Mouse (Mus musculus): ENCODE results near the gene Slc6a13. TPM values are rescaled to one million over a fixed set of nuclear protein-coding genes. Genes with fewer than 3 reads are reported as not detected.

Slc6a13 gene
- total RNA-seq, 1 experiment, result 1.7 TPM

- Histone ChIP-seq H3K9ac (ENCODE audit: insufficient read depth, low read depth, low read length, poor library complexity, severe bottlenecking) (no peak overlapping the region), H3K36me3 (ENCODE audit: control insufficient read depth, insufficient read depth, low read length, poor library complexity, severe bottlenecking) (no peaks in the 10 kb centered on the region), H3K4me1 (ENCODE audit: control insufficient read depth in 2 of 2, insufficient read depth in 2 of 2, low read length in 2 of 2, poor library complexity in 1 of 2) (no peaks in the 10 kb centered on the region), H3K27ac (ENCODE audit: insufficient read depth, low read depth, low read length, poor library complexity, severe bottlenecking) (no peak overlapping the region), H3K4me3 (ENCODE audit: insufficient read depth in 1 of 2, low read depth in 1 of 2, low read length in 2 of 2, poor library complexity in 1 of 2, severe bottlenecking in 1 of 2) (no peak overlapping the region), H3K9me3 (ENCODE audit: control insufficient read depth, insufficient read depth, low read depth, low read length) (no peaks in the 10 kb centered on the region)
- no peak for TF ChIP-seq CHD2 (IDR thresholded peaks at IDR 0.05; ENCODE audit: low read depth, low read length)
- no peak for TF ChIP-seq ZNF384 (IDR thresholded peaks at IDR 0.05; ENCODE audit: low read depth, low read length)
- no peak for TF ChIP-seq MAFK (IDR thresholded peaks at IDR 0.05; ENCODE audit: insufficient read depth, low read depth, low read length)
- no peak for TF ChIP-seq ZC3H11A (IDR thresholded peaks at IDR 0.05; ENCODE audit: borderline replicate concordance, low read depth, low read length)
- no peak for TF ChIP-seq HCFC1 (IDR thresholded peaks at IDR 0.05; ENCODE audit: borderline replicate concordance, insufficient read depth, low read length)
- in situ Hi-C loops (cut with MboI; ENCODE audit: low sequenced_read_pairs in 2 of 2, unreplicated experiment in 2 of 2), result loop anchor here in 1 of 2 experiments (10.0 to 25.0 kb wide), 2 partner anchors 101 to 274 kb away; no protein-coding TSS in a partner anchor
- no peak for DNase-seq (ENCODE audit: low read depth, low spot score)
Measured at GRCm38 (mm10) chr6:121261233-121261632, 38.8 kb upstream of the Slc6a13 start.

GRCm38 (mm10) chr6:121262004-121262403 is 38.0 kb upstream of the Slc6a13 start:
- Histone ChIP-seq H3K9me3 (ENCODE audit: control insufficient read depth, insufficient read depth, low read depth, low read length) (no peaks in the 10 kb centered on the region), H3K9ac (ENCODE audit: insufficient read depth, low read depth, low read length, poor library complexity, severe bottlenecking) (no peak overlapping the region), H3K4me3 (ENCODE audit: insufficient read depth in 1 of 2, low read depth in 1 of 2, low read length in 2 of 2, poor library complexity in 1 of 2, severe bottlenecking in 1 of 2) (no peak overlapping the region), H3K27ac (ENCODE audit: insufficient read depth, low read depth, low read length, poor library complexity, severe bottlenecking) (no peak overlapping the region), H3K36me3 (ENCODE audit: control insufficient read depth, insufficient read depth, low read length, poor library complexity, severe bottlenecking) (no peaks in the 10 kb centered on the region), H3K4me1 (ENCODE audit: control insufficient read depth in 2 of 2, insufficient read depth in 2 of 2, low read length in 2 of 2, poor library complexity in 1 of 2) (no peaks in the 10 kb centered on the region)
- in situ Hi-C loops (cut with MboI; ENCODE audit: low sequenced_read_pairs in 2 of 2, unreplicated experiment in 2 of 2), result loop anchor here in 1 of 2 experiments (10.0 to 25.0 kb wide), 2 partner anchors 100 to 273 kb away; no protein-coding TSS in a partner anchor
- DNase-seq (ENCODE audit: low read depth, low spot score), result no peak
- TF ChIP-seq ZNF384 (IDR thresholded peaks at IDR 0.05; ENCODE audit: low read depth, low read length), result no peak
- no peak for TF ChIP-seq MAFK (IDR thresholded peaks at IDR 0.05; ENCODE audit: insufficient read depth, low read depth, low read length)
- TF ChIP-seq HCFC1 (IDR thresholded peaks at IDR 0.05; ENCODE audit: borderline replicate concordance, insufficient read depth, low read length), result no peak
- TF ChIP-seq ZC3H11A (IDR thresholded peaks at IDR 0.05; ENCODE audit: borderline replicate concordance, low read depth, low read length), result no peak

GRCm38 (mm10) chr6:121262496-121262895 is 37.5 kb upstream of the Slc6a13 start:
- Histone ChIP-seq H3K9ac (ENCODE audit: insufficient read depth, low read depth, low read length, poor library complexity, severe bottlenecking) (no peak overlapping the region), H3K36me3 (ENCODE audit: control insufficient read depth, insufficient read depth, low read length, poor library complexity, severe bottlenecking) (no peaks in the 10 kb centered on the region), H3K4me1 (ENCODE audit: control insufficient read depth in 2 of 2, insufficient read depth in 2 of 2, low read length in 2 of 2, poor library complexity in 1 of 2) (no peaks in the 10 kb centered on the region), H3K9me3 (ENCODE audit: control insufficient read depth, insufficient read depth, low read depth, low read length) (no peaks in the 10 kb centered on the region), H3K27ac (ENCODE audit: insufficient read depth, low read depth, low read length, poor library complexity, severe bottlenecking) (no peak overlapping the region), H3K4me3 (ENCODE audit: insufficient read depth in 1 of 2, low read depth in 1 of 2, low read length in 2 of 2, poor library complexity in 1 of 2, severe bottlenecking in 1 of 2) (no peak overlapping the region)
- in situ Hi-C loops (cut with MboI; ENCODE audit: low sequenced_read_pairs in 2 of 2, unreplicated experiment in 2 of 2), result loop anchor here in 1 of 2 experiments (10.0 to 25.0 kb wide), 2 partner anchors 100 to 272 kb away; no protein-coding TSS in a partner anchor
- DNase-seq (ENCODE audit: low read depth, low spot score), result no peak
- no peak for TF ChIP-seq HCFC1 (IDR thresholded peaks at IDR 0.05; ENCODE audit: borderline replicate concordance, insufficient read depth, low read length)

GRCm38 (mm10) chr6:121270156-121270555 is 29.9 kb upstream of the Slc6a13 start:
- in situ Hi-C loops (cut with MboI; ENCODE audit: low sequenced_read_pairs in 2 of 2, unreplicated experiment in 2 of 2), result loop anchor here in 1 of 2 experiments (25.0 kb wide), 1 partner anchor 92 kb away; no protein-coding TSS in a partner anchor
- DNase-seq (ENCODE audit: low read depth, low spot score), result no peak
- Histone ChIP-seq H3K4me1 (ENCODE audit: control insufficient read depth in 2 of 2, insufficient read depth in 2 of 2, low read length in 2 of 2, poor library complexity in 1 of 2) (no peaks in the 10 kb centered on the region), H3K4me3 (ENCODE audit: insufficient read depth in 1 of 2, low read depth in 1 of 2, low read length in 2 of 2, poor library complexity in 1 of 2, severe bottlenecking in 1 of 2) (no peak overlapping the region), H3K36me3 (ENCODE audit: control insufficient read depth, insufficient read depth, low read length, poor library complexity, severe bottlenecking) (no peaks in the 10 kb centered on the region), H3K27ac (ENCODE audit: insufficient read depth, low read depth, low read length, poor library complexity, severe bottlenecking) (no peak overlapping the region), H3K9ac (ENCODE audit: insufficient read depth, low read depth, low read length, poor library complexity, severe bottlenecking) (no peak overlapping the region), H3K9me3 (ENCODE audit: control insufficient read depth, insufficient read depth, low read depth, low read length) (no peaks in the 10 kb centered on the region)
- TF ChIP-seq ZC3H11A (IDR thresholded peaks at IDR 0.05; ENCODE audit: borderline replicate concordance, low read depth, low read length), result no peak
- TF ChIP-seq ZNF384 (IDR thresholded peaks at IDR 0.05; ENCODE audit: low read depth, low read length), result no peak
- no peak for TF ChIP-seq CHD2 (IDR thresholded peaks at IDR 0.05; ENCODE audit: low read depth, low read length)
- no peak for TF ChIP-seq MAFK (IDR thresholded peaks at IDR 0.05; ENCODE audit: insufficient read depth, low read depth, low read length)
- TF ChIP-seq HCFC1 (IDR thresholded peaks at IDR 0.05; ENCODE audit: borderline replicate concordance, insufficient read depth, low read length), result no peak

- Histone ChIP-seq H3K4me1 (ENCODE audit: control insufficient read depth in 2 of 2, insufficient read depth in 2 of 2, low read length in 2 of 2, poor library complexity in 1 of 2) (no peaks in the 10 kb centered on the region), H3K27ac (ENCODE audit: insufficient read depth, low read depth, low read length, poor library complexity, severe bottlenecking) (no peak overlapping the region), H3K36me3 (ENCODE audit: control insufficient read depth, insufficient read depth, low read length, poor library complexity, severe bottlenecking) (no peaks in the 10 kb centered on the region), H3K9ac (ENCODE audit: insufficient read depth, low read depth, low read length, poor library complexity, severe bottlenecking) (no peak overlapping the region), H3K9me3 (ENCODE audit: control insufficient read depth, insufficient read depth, low read depth, low read length) (no peaks in the 10 kb centered on the region), H3K4me3 (ENCODE audit: insufficient read depth in 1 of 2, low read depth in 1 of 2, low read length in 2 of 2, poor library complexity in 1 of 2, severe bottlenecking in 1 of 2) (no peak overlapping the region)
- in situ Hi-C loops (cut with MboI; ENCODE audit: low sequenced_read_pairs in 2 of 2, unreplicated experiment in 2 of 2), result loop anchor here in 1 of 2 experiments (25.0 kb wide), 1 partner anchor 91 kb away; no protein-coding TSS in a partner anchor
- no peak for DNase-seq (ENCODE audit: low read depth, low spot score)
- TF ChIP-seq HCFC1 (IDR thresholded peaks at IDR 0.05; ENCODE audit: borderline replicate concordance, insufficient read depth, low read length), result no peak
Measured at GRCm38 (mm10) chr6:121271707-121272074, 28.3 kb upstream of the Slc6a13 start.
